25 mouse cellular contexts compared by ENCODE assay signal in the genomic region with DNA sequence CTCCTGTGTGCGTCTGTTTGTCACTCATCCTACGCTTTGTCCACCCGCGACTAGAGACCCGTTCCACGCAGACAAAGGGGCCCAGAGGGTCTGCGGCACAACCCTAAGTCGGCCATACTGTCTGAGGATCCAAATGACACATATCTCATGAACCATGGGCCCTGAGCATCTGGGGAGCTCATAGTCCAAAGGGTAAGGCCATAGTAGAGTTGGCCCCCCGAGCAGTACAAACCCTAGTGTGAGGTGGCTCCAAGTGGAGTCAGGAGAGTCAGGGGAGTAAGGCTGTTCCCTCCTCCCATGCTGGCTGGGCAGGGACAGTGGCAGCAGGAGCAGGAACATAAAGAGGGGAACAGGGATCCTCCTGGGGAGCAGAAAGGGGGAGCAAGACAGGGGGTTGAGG. TPM values are rescaled to one million over a fixed set of nuclear protein-coding genes. Genes with fewer than 3 reads are reported as not detected.
A peak's percentile ranks its signal among the peaks of the same experiment; 100 is the strongest.
DNase-seq lines count a peak whose midpoint lies in the region; ATAC-seq and TF ChIP-seq lines count a peak whose summit lies in the region.
"Had no signal": no experiment of that assay in that cellular context is flagged by ENCODE, and none has a peak within 500 bp of the region (broad histone marks: within the 10 kb centered on the region; RNA-seq: fewer than 3 reads in every experiment).

No protein-coding gene starts in this region.

- H3K4me1 ChIP-seq in forebrain, embryonic 10.5 days, result no peaks in the 10 kb centered on the region
- H3K4me1 ChIP-seq in forebrain, embryonic 12.5 days, result no peaks in the 10 kb centered on the region
- no peaks in the 10 kb centered on the region for H3K4me1 ChIP-seq in embryonic facial prominence, embryonic 10.5 days
- H3K4me1 ChIP-seq in intestine, postnatal 0 days (replicated peaks; ENCODE audit: control insufficient read depth, insufficient read depth, low read length), result no peaks in the 10 kb centered on the region
- H3K4me1 ChIP-seq in liver, postnatal 0 days (ENCODE audit: insufficient read depth), result no peaks in the 10 kb centered on the region
- H3K4me1 ChIP-seq: embryonic facial prominence, embryonic 12.5 days; forebrain, embryonic 13.5 days had no signal

- 93% methylated on average over 9 of the region's 9 CpGs for WGBS in forebrain, embryonic 10.5 days
- 95% methylated on average over 9 of the region's 9 CpGs for whole genome bisulfite sequencing in forebrain, embryonic 12.5 days
- WGBS in embryonic facial prominence, embryonic 10.5 days, result 96% methylated on average over 9 of the region's 9 CpGs
- 69% methylated on average over 9 of the region's 9 CpGs for WGBS in intestine, postnatal 0 days
- 80% methylated on average over 9 of the region's 9 CpGs for WGBS in liver, postnatal 0 days (ENCODE audit: insufficient replicate concordance)

- H3K27me3 ChIP-seq in forebrain, embryonic 10.5 days (ENCODE audit: poor library complexity, severe bottlenecking), result no peaks in the 10 kb centered on the region
- no peaks in the 10 kb centered on the region for H3K27me3 ChIP-seq in forebrain, embryonic 12.5 days
- no peaks in the 10 kb centered on the region for H3K27me3 ChIP-seq in embryonic facial prominence, embryonic 10.5 days (replicated peaks; ENCODE audit: low read depth, poor library complexity, severe bottlenecking)
- H3K27me3 ChIP-seq in intestine, postnatal 0 days (replicated peaks; ENCODE audit: control insufficient read depth, insufficient read depth, low read length), result no peaks in the 10 kb centered on the region
- H3K27me3 ChIP-seq in liver, postnatal 0 days (ENCODE audit: insufficient read depth, low read length), result no peaks in the 10 kb centered on the region
- H3K27me3 ChIP-seq: CH12.LX; embryonic facial prominence, embryonic 12.5 days; forebrain, embryonic 13.5 days; forebrain, embryonic 15.5 days; Patski had no signal

- no peak for TF ChIP-seq CTCF in intestine, postnatal 0 days (IDR thresholded peaks at IDR 0.05; ENCODE audit: low read depth)
- no peak for TF ChIP-seq CTCF in liver, postnatal 0 days (IDR thresholded peaks at IDR 0.05; ENCODE audit: low read depth)

- 0 out of 2 replicates have a peak, but pooled peaks cover 2% of the 10 kb centered on the region for H3K9me3 ChIP-seq in forebrain, embryonic 10.5 days
- H3K9me3 ChIP-seq in forebrain, embryonic 12.5 days, result 0 out of 2 replicates have a peak, but pooled peaks cover 3% of the 10 kb centered on the region
- H3K9me3 ChIP-seq in embryonic facial prominence, embryonic 10.5 days, result no peaks in the 10 kb centered on the region
- no peaks in the 10 kb centered on the region for H3K9me3 ChIP-seq in intestine, postnatal 0 days (ENCODE audit: control insufficient read depth)
- no peaks in the 10 kb centered on the region for H3K9me3 ChIP-seq in liver, postnatal 0 days (ENCODE audit: low read length)
- H3K9me3 ChIP-seq: embryonic facial prominence, embryonic 12.5 days; forebrain, embryonic 13.5 days; G1E had no signal

- TF ChIP-seq EP300 in liver, postnatal 0 days (IDR thresholded peaks at IDR 0.05; ENCODE audit: low read depth), result no peak

- ATAC-seq in forebrain, embryonic 12.5 days (ENCODE audit: low FRiP score), result no peak
- ATAC-seq in intestine, postnatal 0 days, result peak; percentile 93
- ATAC-seq in liver, postnatal 0 days, result no peak
- ATAC-seq: activated CD4-positive, CD25-positive, alpha-beta regulatory T cell, adult 4 months; CD4-positive, CD25-positive, alpha-beta regulatory T cell, adult 4 months; forebrain, embryonic 13.5 days; forebrain, embryonic 15.5 days; forebrain, postnatal 0 days; Patski had no signal

- no peak overlapping the region for H3K27ac ChIP-seq in forebrain, embryonic 10.5 days
- no peak overlapping the region for H3K27ac ChIP-seq in forebrain, embryonic 12.5 days
- H3K27ac ChIP-seq in embryonic facial prominence, embryonic 10.5 days (replicated peaks), result no peak overlapping the region
- peak overlapping the region; percentile 89 for H3K27ac ChIP-seq in intestine, postnatal 0 days (ENCODE audit: low read depth, low read length)
- no peak overlapping the region for H3K27ac ChIP-seq in liver, postnatal 0 days (ENCODE audit: low read depth)
- H3K27ac ChIP-seq: embryonic facial prominence, embryonic 12.5 days; forebrain, embryonic 13.5 days; forebrain, embryonic 15.5 days had no signal

- peak; percentile 8 for DNase-seq in forebrain, embryonic 10.5 days (ENCODE audit: extremely low spot score, low spot score)
- peak; percentile 2 for DNase-seq in embryonic facial prominence, embryonic 10.5 days (ENCODE audit: low spot score)
- no peak for DNase-seq in liver, postnatal 0 days
- DNase-seq in gastrocnemius, postnatal 14 days, result no peak
- DNase-seq: adrenal gland, adult 8-10 months; adrenal gland, postnatal 14 days; adrenal gland, postnatal 36 days; B cell, adult 2 months; cerebellum, adult 18-20 months; cerebellum, adult 8-10 months; cerebellum, adult 9-11 months; cerebellum, postnatal 14 days; cerebellum, postnatal 36 days; embryo, embryonic 11 days; forebrain, postnatal 0 days had no signal

- H3K36me3 ChIP-seq in forebrain, embryonic 10.5 days (replicated peaks), result no peaks in the 10 kb centered on the region
- no peaks in the 10 kb centered on the region for H3K36me3 ChIP-seq in forebrain, embryonic 12.5 days (replicated peaks)
- no peaks in the 10 kb centered on the region for H3K36me3 ChIP-seq in embryonic facial prominence, embryonic 10.5 days (replicated peaks)
- no peaks in the 10 kb centered on the region for H3K36me3 ChIP-seq in intestine, postnatal 0 days (ENCODE audit: control insufficient read depth, insufficient read depth)
- no peaks in the 10 kb centered on the region for H3K36me3 ChIP-seq in liver, postnatal 0 days (replicated peaks; ENCODE audit: insufficient read depth, low read length)
- H3K36me3 ChIP-seq: embryonic facial prominence, embryonic 12.5 days; forebrain, embryonic 15.5 days; G1E had no signal

- no peak overlapping the region for H3K4me2 ChIP-seq in forebrain, embryonic 12.5 days
- no peak overlapping the region for H3K4me2 ChIP-seq in intestine, postnatal 0 days (replicated peaks; ENCODE audit: low read depth)
- H3K4me2 ChIP-seq in liver, postnatal 0 days (ENCODE audit: low read depth, low read length), result no peak overlapping the region
- H3K4me2 ChIP-seq: embryonic facial prominence, embryonic 12.5 days; forebrain, embryonic 13.5 days; forebrain, embryonic 15.5 days had no signal

- no peak overlapping the region for H3K9ac ChIP-seq in forebrain, embryonic 12.5 days
- H3K9ac ChIP-seq in intestine, postnatal 0 days (ENCODE audit: low read depth, low read length), result no peak overlapping the region
- no peak overlapping the region for H3K9ac ChIP-seq in liver, postnatal 0 days (replicated peaks)
- H3K9ac ChIP-seq: embryonic facial prominence, embryonic 12.5 days; forebrain, embryonic 13.5 days; forebrain, embryonic 15.5 days; forebrain, postnatal 0 days had no signal

- intact Hi-C loops in gastrocnemius, postnatal 14 days (cut with DNase I; ENCODE audit: low total_unique reads), result no loop called here

- H3K4me3 ChIP-seq in forebrain, embryonic 10.5 days, result no peak overlapping the region
- H3K4me3 ChIP-seq in forebrain, embryonic 12.5 days (replicated peaks), result no peak overlapping the region
- H3K4me3 ChIP-seq in embryonic facial prominence, embryonic 10.5 days, result no peak overlapping the region
- H3K4me3 ChIP-seq in intestine, postnatal 0 days (ENCODE audit: low read depth, low read length), result no peak overlapping the region
- no peak overlapping the region for H3K4me3 ChIP-seq in liver, postnatal 0 days (ENCODE audit: low read depth, low read length)
- H3K4me3 ChIP-seq: embryonic facial prominence, embryonic 12.5 days; forebrain, embryonic 13.5 days; forebrain, embryonic 15.5 days had no signal

RNA-seq across cellular contexts. Expression of gene Pgap1, which starts 44.2 kb away (rescaled TPM):
- 9.2 and 9.8 TPM in 2 replicates for polyA plus RNA-seq in forebrain, embryonic 10.5 days (2016; fragmentation: Nextera tagmentation; extraction: Ambion mirVana)
- polyA plus RNA-seq in forebrain, embryonic 12.5 days (2016; fragmentation: Nextera tagmentation; extraction: Ambion mirVana), result 30.0 and 32.1 TPM in 2 replicates
- 5.8 and 6.2 TPM in 2 replicates for polyA plus RNA-seq in embryonic facial prominence, embryonic 10.5 days (2016; fragmentation: Nextera tagmentation; extraction: Ambion mirVana)
- 7.2 and 9.4 TPM in 2 replicates for polyA plus RNA-seq in intestine, postnatal 0 days (2015; fragmentation: Nextera tagmentation; extraction: Ambion mirVana)
- polyA plus RNA-seq in liver, postnatal 0 days (2015; fragmentation: Nextera tagmentation; extraction: Ambion mirVana), result 1.1 and 1.9 TPM in 2 replicates
- 1 to 10 TPM; 3.8 to 4.8 TPM for total RNA-seq in gastrocnemius, postnatal 14 days (2021)
- polyA plus RNA-seq: G1E had no signal

Comparison
In these comparisons a context has a peak if more than half of its experiments do, and no peak if none do; other contexts are left out.
1. DNase-seq: peak in forebrain, embryonic 10.5 days (single experiment) and embryonic facial prominence, embryonic 10.5 days (single experiment); none in liver, postnatal 0 days (single experiment) and gastrocnemius, postnatal 14 days (single experiment).